Mouse (Mus musculus) embryo, embryonic 9.5 days (tissue): ENCODE measurements at regions not wholly inside any gene's neighbourhood (a gene's known extent, or its start where the extent isn't known, plus 50 kb on each side); places are given as distances from the start of the nearest gene placed in this dataset.

Source experiments
- DNase-seq: peaks from one replicate; pipeline ENCODE4 v3.0.0-alpha.2; 2017; ENCODE audit errors: extremely low spot score

DNA sequence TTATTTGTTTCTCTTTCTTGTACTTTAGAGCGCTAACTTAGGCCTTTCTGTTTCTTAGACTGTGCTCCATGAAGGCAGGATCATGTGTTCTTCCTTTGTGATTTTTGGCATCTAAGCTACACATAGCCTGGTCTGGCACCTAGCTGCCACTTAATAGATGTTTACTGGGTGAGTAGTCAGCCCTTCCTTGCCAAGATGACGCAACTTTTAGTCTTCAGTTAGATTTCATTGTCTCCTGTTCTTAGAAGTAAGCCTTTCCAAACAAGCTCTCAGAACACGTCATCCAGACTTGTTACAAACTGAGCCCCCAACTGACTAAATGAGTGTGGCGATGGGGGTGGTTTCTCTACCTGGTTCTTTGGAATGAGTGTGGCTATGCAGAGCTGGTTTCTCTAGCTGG, 85.4 kb upstream of the Rapgef5 start:
- DNase-seq, result no peak

GRCm38 (mm10) chr12:117432788-117433187, 83.5 kb upstream of the Rapgef5 start:
- no peak for DNase-seq

GRCm38 (mm10) chr12:117437011-117437410, 79.3 kb upstream of the Rapgef5 start:
- DNase-seq, result no peak

DNA sequence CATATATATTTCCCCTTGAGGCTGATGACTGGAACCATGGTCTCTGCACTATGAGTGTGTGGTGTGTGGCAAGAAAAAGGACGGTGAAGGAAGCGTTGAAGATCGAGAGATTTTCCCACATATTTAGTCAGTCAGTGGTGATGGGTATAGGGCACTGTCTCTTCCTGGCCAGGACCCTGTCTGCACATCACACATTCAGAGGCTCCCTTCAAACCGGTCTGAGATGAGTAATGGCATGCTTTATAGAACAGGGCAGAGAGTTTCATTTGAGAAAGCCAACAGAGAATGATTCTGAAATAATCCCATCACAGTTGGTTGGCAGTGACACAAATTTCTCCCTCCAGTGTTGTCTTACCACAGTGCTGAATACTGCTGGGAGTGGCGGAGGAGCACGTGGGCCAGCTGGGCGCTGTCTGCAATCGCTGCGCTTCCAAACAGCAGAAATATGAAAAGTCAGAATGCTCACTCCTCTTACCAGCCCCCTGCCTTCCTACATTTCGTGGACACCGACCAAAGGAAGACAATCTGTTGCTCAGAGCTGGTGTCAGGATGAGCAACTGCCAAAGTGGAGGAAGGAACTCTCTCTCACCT, 77.2 kb upstream of the Rapgef5 start:
- DNase-seq, result no peak

DNA sequence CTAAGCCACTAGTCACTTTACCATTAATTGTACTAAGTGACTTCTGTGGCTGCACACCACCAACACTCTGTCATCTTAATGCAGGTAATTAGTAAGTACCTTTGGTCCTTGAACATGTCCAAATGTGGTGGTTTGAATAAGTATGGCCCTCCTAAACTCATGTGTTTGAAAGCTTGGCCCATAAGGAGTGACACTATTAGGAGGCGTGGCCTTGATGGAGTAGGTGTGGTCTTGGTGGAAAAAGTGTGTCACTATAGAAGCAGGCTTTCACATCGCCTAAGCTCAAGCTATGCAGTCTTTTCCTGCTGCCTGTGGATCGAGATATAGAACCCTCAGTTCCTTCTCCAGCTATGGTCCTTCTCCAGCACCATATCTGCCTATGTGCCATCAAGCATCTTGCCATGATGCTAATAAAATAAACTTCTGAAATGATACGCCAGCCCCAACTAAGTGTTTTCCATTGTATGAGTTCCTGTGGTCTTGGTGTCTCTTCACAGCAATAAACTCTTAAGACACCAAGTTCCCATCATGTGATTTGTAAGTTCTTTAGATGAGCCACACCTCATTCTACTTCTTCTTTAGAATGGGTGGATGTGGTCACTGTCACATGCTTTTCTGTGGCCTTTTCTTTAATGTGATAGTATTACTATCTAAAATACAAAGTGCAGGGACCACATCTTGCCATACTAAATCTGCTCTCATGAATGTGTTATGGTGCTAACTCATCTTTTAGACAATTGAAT, 71.9 kb upstream of the Rapgef5 start:
- no peak for DNase-seq

DNA sequence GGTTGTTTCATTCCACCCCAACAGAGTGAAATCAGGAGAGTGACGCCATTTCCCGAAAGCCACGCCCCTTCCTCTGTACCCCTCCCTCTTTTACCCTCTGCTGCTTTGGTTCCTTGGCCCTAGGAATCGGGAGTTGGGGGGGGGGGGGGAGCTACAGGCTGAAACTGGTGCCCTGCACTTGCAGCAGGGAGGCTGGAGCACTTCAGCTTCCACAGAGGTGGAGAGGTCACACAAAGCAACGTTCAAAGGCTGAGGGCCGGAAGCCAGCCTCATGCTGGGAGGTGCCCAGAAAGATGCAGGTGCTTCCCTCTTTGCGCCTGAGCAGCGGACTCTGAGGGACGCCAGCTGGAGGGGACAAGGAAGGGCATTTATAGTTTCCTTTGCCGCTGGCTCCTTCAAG, 69.1 kb upstream of the Rapgef5 start:
- peak; percentile 52 for DNase-seq

DNA sequence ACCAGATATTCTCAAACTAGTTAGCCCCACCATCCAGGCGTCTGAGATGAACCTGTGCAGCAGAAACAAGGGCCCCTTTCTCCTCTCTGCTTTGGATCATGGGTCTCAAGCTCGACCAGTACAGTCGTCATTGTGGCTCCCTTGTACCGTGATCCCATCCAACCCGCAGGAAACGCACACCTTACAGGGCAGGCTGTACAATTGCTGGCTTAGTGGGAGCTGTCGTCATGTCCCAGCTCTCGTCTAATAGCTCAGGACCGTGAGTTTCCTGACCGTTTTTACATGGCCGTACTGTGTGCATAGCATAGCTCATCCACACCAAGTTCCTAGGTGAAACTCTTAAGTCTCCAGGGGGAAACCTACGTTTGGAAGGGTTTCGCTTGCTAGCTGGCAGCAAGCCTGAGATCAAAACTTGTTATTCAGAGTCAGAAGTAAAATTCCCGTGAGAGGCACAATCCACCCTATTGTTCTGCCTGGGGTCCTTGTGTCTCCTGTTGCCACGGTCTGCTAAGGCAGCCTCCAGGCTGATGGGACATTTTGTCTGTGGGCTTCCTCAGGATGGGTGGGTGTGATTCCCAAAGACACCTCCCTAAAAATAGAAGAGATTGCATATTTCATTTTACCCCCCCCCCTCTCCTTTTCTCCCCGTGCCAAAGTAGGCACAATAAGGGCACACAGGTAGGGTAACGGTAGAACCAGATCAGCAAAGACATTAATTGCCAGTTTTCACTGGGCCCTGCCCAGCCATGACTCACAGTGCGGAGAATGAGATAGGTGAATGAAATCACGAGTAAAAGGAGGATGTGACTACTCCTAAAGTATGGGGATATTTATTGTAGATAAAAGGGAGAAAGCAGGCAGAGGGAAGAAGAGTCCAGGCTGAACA, 68.2 kb upstream of the Rapgef5 start:
- DNase-seq, result no peak

GRCm38 (mm10) chr12:117449080-117449479, 67.2 kb upstream of the Rapgef5 start:
- DNase-seq, result no peak

GRCm38 (mm10) chr12:117450106-117450505, 66.2 kb upstream of the Rapgef5 start:
- no peak for DNase-seq

DNA sequence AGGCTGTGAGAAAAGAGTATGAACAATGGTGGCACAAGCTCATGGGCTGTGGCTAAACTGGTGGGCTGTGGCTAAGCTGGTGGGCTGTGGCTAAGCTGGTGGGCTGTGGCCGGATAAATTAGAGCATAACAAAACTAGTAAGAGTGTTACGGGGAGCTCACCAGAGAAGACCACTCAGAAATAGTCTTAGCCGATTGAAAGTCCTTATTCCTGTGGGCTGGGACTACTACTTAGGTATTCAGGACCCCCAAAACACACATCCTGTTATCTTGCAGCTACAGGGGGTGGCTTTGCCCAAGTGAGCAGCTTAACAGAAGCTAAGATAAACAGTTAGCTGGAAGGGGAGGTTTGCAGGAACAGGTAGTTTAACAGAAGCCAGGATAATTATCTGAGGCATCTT, 65.4 kb upstream of the Rapgef5 start:
- DNase-seq, result no peak

DNA sequence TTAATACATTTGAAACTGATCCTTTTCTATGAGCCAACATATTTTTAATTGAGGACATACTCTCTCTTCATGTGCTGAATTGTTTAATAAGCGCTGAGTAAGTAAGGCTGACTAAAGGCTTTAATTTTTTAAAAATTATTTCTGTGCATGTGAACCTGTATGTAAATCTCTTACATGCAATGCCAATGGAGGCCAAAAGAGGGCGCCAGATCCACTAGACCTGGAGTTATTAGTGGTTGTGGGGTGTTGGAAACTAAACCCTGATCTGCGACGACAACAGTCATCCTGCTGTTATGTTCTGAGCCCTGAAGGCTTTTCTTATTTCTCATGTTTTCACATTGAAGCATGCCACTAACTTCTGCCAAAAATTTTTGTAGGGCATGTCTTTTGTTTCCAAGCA, 64.8 kb upstream of the Rapgef5 start:
- DNase-seq, result no peak

GRCm38 (mm10) chr12:117455800-117456199, 60.5 kb upstream of the Rapgef5 start:
- no peak for DNase-seq

GRCm38 (mm10) chr12:117458132-117459070, 57.9 kb upstream of the Rapgef5 start:
- DNase-seq, result no peak

DNA sequence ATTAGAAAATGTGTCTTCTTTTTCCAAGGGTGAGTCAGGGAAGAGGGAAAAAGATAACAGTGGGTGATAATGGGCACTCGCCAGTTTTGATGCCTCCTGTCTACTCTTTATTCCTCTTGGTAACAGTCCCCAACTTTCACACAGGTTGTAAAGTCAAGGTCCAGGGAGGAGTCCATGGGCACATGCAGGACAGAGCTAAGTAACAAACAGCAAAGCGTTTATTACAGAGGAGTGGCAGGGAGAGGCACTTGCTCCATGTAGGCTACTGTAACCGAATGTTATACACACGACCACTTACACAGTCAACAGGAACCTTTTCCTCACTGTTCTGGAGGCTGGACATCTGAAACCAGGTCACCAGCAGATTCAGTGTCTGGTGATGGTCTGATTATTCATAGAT, 56.7 kb upstream of the Rapgef5 start:
- DNase-seq, result no peak

DNA sequence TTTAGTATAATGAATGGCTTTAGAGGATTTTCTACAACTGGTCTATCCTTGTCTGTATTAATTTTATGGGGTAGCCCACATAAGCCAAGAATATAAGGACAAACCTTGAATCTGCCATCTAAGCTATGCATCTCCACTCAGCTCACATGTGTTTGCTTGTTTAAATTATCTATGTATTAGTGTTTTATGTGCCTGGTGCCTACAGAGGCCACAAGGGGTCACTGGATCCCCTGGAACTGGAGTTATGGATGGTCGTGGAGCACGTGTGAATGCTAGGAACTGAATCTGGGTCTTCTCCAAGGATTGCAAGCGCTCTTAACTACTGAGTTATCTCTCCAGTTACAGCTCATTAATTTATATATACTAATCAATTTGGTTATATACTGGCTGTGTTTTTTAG, 51.1 kb upstream of the Rapgef5 start:
- no peak for DNase-seq

DNA sequence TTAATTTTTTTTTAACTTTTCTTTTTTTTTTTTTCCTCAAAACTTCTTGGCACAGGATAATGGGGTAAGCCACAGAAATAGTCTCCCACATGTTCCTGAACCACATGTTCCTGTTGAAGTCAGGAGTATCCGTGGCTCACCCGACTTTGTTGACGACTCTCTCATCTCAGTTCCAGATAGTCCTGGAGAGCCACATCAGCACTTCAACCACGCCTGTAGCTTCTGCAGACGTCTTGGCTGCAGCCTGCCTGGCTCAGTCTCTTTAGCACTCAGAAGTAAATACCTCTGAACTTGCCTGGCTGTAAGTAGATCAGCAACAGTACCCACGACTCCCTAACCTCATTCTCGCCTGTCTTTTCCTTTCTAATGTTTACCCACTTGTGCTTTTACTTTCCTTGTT, 50.3 kb upstream of the Rapgef5 start:
- DNase-seq, result no peak
